Mouse (Mus musculus): Measurements from ENCODE around the gene Adgrd1. TPM values are rescaled to one million over a fixed set of nuclear protein-coding genes. Genes with fewer than 3 reads are reported as not detected.

The Adgrd1 gene
- polyA plus RNA-seq, 2 experiments from 2014 or later: 1.0 to 1.2 TPM

DNA sequence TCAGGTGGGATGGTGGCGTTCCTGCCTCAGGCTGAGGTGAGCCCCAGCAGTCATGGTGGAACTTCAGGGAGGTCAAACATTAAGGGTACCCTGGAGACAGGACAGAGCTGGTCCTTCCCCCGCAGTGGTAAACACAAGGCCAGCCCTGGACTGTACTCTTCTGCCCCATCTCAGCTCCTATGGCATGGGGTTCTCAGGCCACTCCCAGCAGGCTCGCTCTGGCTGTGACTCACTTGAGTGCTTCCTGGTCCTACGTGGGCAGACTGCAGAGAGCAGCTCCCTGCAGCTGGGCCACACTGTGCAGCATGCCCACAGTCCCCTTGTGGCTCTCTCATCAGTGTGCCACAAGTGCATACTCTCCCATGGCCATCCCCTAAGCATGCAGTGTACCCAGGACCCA is 112.3 kb downstream of the Adgrd1 start:
- ATAC-seq: no peak

GRCm38 (mm10) chr5:129211385-129212031 is 115.0 kb downstream of the Adgrd1 start:
- ATAC-seq: no peak

DNA sequence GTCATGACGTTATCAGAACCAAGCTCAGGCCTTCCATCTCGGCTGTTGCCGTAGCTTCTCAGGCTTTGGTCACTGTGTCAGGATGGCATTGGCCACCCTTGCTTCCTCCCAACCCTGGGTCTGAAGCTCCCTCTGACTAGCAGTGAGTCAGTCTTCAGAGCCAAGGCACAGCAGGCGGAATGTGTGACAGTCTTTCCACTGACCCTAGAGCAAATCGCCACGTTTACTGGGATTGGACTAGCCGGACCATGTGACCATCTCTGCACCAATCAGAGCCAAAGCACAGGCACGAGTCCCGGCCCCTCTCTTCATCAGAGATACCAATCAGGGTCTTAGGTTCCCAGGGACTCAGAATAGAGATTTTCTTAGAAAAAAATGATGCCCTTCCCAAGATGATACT is 117.5 kb downstream of the Adgrd1 start:
- no peak for ATAC-seq

DNA sequence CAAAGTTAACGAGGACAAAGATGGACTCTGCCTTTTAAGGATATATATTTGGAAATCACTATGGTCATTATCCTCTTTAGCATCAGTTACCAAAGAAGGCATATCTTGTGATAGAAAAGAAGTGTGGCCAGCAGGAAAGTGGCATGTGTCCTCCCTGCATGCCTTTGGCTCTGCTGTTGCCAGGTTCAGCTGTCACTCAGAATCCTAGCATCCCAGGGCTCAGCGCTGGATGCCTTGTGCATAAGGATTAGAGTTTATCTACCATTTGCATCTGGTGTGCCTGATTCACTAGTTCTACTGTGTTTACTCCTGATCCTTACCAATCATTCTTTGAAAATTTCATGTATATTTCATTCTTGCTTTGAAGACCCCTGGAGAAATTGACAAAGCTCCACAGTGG is 119.5 kb downstream of the Adgrd1 start:
- no peak for ATAC-seq

GRCm38 (mm10) chr5:129217481-129218221 is 121.1 kb downstream of the Adgrd1 start:
- no peak for ATAC-seq

GRCm38 (mm10) chr5:129218222-129218505 is 121.6 kb downstream of the Adgrd1 start:
- no peak for ATAC-seq

DNA sequence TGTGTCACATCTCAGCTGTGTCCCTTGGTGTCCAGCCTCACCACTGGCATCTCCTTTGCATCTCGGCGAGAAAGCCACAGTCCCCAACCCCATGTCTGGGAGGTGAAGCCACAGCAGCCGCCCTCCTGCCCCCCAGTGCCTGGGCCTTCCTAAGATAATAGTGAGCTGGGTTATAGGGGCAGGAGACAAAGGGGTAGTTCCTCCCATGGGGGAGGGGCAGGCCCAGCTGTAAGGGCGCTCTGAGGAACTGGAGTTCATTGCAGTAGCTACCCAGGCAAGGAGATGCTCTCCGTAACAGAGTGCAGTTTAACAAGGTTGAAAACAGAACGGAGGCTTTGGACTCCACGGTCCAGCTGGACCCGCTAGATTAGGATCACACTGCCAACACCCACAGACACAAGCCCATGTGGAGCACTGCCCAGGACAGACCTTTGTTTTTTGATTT is 122.0 kb downstream of the Adgrd1 start:
- ATAC-seq: no peak

- no peak for ATAC-seq
Measured at GRCm38 (mm10) chr5:129219178-129219760, 122.7 kb downstream of the Adgrd1 start.

GRCm38 (mm10) chr5:129225810-129226450 is 129.4 kb downstream of the Adgrd1 start:
- ATAC-seq: no peak

- no peak for ATAC-seq
Measured at GRCm38 (mm10) chr5:129228171-129228570, 131.6 kb downstream of the Adgrd1 start.

DNA sequence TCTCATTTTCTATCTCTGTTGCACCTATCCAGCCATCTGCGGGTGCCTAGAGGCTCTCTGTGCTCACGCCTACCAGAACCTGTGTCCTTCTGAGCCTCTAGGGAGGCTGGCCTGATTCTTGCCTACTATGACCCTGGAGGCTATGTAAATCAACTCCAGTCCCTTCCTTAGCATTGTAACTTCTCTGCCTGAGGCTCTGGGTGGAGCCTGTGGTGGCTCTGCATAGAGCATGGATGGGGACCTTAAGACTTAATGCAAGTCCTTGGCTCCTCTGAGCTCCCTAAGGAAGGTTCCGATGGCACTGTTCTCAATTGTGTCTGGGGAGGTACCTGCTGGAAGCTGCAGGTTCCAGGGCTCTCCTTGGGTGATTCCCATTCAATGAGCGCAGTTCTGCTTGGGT is 136.8 kb downstream of the Adgrd1 start:
- no peak for ATAC-seq

DNA sequence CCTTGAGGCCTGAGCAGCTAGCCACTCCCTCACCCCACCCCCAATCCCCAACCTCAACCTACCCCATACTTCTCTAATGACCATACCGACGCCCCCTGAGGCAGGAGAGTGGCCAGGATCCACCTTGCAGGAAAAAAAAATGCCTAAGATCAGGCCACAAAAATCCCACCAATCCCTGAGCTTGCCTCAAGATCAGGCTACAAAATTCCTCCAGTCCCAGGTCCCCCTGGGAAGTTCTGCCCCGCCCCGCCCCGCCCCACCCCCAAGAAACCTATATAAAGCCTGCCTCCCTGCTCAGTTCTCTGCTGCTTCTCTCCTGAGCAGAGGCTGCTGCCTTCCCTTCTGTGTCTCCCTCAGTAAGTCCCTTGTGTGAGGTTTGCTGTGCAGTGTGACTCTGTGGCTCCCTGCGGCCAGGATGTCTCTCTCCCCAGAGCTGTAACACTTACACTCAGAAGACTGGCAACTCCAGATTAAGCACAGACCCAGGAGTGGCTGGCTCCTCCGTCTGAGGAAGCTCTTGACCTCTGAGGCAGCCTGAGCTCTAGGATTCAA is 137.4 kb downstream of the Adgrd1 start:
- ATAC-seq: no peak

- no peak for ATAC-seq
Measured at GRCm38 (mm10) chr5:129236366-129236765, 139.8 kb downstream of the Adgrd1 start.

DNA sequence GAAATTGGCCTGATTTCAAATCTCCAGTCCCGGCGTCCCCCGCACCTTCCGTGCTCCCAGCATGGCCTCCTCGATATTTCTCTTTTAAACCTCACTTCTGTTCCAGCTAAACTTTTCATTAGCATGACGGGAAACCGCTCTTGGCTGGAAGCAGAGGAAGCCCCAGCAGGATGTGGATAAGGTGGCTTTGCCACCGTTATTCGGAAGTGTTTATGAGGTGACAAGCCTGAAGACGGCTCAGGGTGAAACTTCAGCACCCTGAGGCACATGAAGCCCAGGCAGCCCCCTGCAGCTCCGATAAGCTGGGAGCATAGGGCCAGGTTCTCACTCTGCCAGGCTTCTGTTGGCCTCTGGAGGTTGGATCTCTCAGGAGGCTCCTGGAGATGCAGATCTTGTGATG is 145.3 kb downstream of the Adgrd1 start:
- ATAC-seq: no peak

- ATAC-seq: no peak
Measured at GRCm38 (mm10) chr5:129242265-129242664, 145.7 kb downstream of the Adgrd1 start.

- ATAC-seq: no peak
Measured at GRCm38 (mm10) chr5:129243120-129243519, 146.6 kb downstream of the Adgrd1 start.

- no peak for ATAC-seq
Measured at GRCm38 (mm10) chr5:129244392-129244791, 147.8 kb downstream of the Adgrd1 start.

- ATAC-seq: no peak
Measured at GRCm38 (mm10) chr5:129249080-129249479, 152.5 kb downstream of the Adgrd1 start.

Other genes with a start within 250 kb of the Adgrd1 start
- gene Rimbp2, start 143.3 kb upstream of the Adgrd1 start, polyA plus RNA-seq (2017; shearing (Covaris generic)): under 1 TPM in 1 of 2 experiments, not detected in 1; 0.08 TPM
- gene Stx2, start 88.2 kb upstream of the Adgrd1 start, polyA plus RNA-seq (2017; shearing (Covaris generic)): 1 to 10 TPM; 2.0 to 2.4 TPM
- 100 to 1,000 TPM; 235 to 276 TPM for gene Ran, start 76.7 kb upstream of the Adgrd1 start, polyA plus RNA-seq (2017; shearing (Covaris generic))

All from CD4-positive, CD25-positive, alpha-beta regulatory T cell, adult 4 months (primary cell).